Mouse (Mus musculus): ENCODE data around the gene Kcnip4. TPM values are rescaled to one million over a fixed set of nuclear protein-coding genes. Genes with fewer than 3 reads are reported as not detected.
A peak's percentile ranks its signal among the peaks of the same experiment; 100 is the strongest.

Kcnip4 gene
- polyA plus RNA-seq, 1 experiment from 2014 or later = 0.84 TPM

DNA sequence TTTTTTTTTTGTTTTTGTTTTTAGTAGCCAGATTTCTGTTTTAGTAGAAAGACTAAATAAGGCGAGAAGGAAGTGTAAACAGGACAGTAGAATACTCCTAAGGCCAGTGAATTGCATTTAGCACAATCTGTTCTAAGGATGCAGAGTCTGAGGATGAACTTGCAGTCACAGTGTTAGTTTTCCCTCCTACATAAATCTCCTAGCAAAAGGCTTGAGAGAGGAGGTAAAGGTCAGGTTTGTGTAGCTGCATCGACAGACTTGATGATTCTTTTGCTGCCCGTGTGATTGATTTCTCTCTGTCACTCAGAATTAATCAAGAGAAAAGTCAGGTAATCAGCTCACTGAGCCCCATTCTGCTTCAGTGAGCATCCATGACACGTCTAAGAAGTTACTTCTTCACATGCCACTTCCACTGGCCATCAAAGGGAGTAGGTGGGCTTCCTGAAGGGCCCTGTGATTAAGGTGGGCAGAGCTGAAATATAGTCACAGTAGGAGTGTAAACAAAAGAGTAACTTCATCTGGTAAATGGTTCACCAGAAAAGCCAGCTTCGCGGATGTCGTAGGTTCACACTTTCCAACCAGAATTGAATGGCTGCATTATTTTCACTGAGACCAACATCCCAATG lies 1183.8 kb downstream of the Kcnip4 start:
- ATAC-seq (replicated peaks; ENCODE audit: low FRiP score) = peak; percentile 90
- no peaks in the 10 kb centered on the region for H3K27me3 ChIP-seq
- 28% methylated on average over 7 of the region's 7 CpGs for WGBS
- no peak overlapping the region for H3K9ac ChIP-seq
- no peaks in the 10 kb centered on the region for H3K9me3 ChIP-seq (replicated peaks)
- no peaks in the 10 kb centered on the region for H3K36me3 ChIP-seq
- no peak overlapping the region for H3K4me3 ChIP-seq (replicated peaks)
- 0 out of 2 replicates have a peak overlapping the region, but pooled peaks have one; percentile 1 for H3K27ac ChIP-seq
- peaks cover 16% of the 10 kb centered on the region; the same call in 1 of the 2 replicates for H3K4me1 ChIP-seq
- no peak overlapping the region for H3K4me2 ChIP-seq
